Mouse (Mus musculus): ENCODE measurements around the gene Eif2b2. TPM values are rescaled to one million over a fixed set of nuclear protein-coding genes. Genes with fewer than 3 reads are reported as not detected.

Gene Eif2b2
- 49.7 and 60.0 TPM in 2 replicates for polyA plus RNA-seq (2014; fragmentation: Nextera tagmentation; extraction: Ambion mirVana)

GRCm38 (mm10) chr12:85219236-85219904, at the start of gene Eif2b2:
Eif2b2 (plus strand) TSS chr12:85219481.
- peak; percentile 100 for ATAC-seq (ENCODE audit: insufficient number of reproducible peaks, insufficient read depth, low FRiP score, low read depth)
- Histone ChIP-seq H3K4me2 (ENCODE audit: low read length) (peak within 1 kb of the TSS; percentile 78), H3K9ac (ENCODE audit: low read length) (peak within 1 kb of the TSS; percentile 84)

GRCm38 (mm10) chr12:85169877-85170276, 49.4 kb upstream of the Eif2b2 start:
- 62% methylated on average over 3 of the region's 3 CpGs for WGBS
- H3K27me3 ChIP-seq (ENCODE audit: control insufficient read depth, insufficient read depth, low read length) = no peaks in the 10 kb centered on the region
- H3K4me2 ChIP-seq (ENCODE audit: low read length) = no peak overlapping the region
- no peak overlapping the region for H3K9ac ChIP-seq (ENCODE audit: low read length)
- ATAC-seq (ENCODE audit: insufficient number of reproducible peaks, insufficient read depth, low FRiP score, low read depth) = no peak
- H3K36me3 ChIP-seq (ENCODE audit: control insufficient read depth, insufficient read depth, low read length) = peaks cover 12% of the 10 kb centered on the region
- no peak overlapping the region for H3K27ac ChIP-seq (replicated peaks in 1 of 2; ENCODE audit: control insufficient read depth in 1 of 2, insufficient read depth in 1 of 2, low read depth in 2 of 2, low read length in 2 of 2)
- H3K9me3 ChIP-seq (ENCODE audit: control insufficient read depth, low read length) = no peaks in the 10 kb centered on the region
- peaks cover 21 to 29% of the 10 kb centered on the region in 2 experiments for H3K4me1 ChIP-seq (ENCODE audit: control insufficient read depth in 2 of 2, insufficient read depth in 2 of 2, low read length in 2 of 2)
- no peak overlapping the region for H3K4me3 ChIP-seq (ENCODE audit: control insufficient read depth in 1 of 2, insufficient read depth in 1 of 2, low read depth in 1 of 2, low read length in 2 of 2)

More at GRCm38 (mm10) chr12:85219236-85219904, at the start of gene Eif2b2:
- Histone ChIP-seq H3K4me3 (ENCODE audit: control insufficient read depth in 1 of 2, insufficient read depth in 1 of 2, low read depth in 1 of 2, low read length in 2 of 2) (peak within 1 kb of the TSS; percentile 78 to 83), H3K27ac (replicated peaks in 1 of 2; ENCODE audit: control insufficient read depth in 1 of 2, insufficient read depth in 1 of 2, low read depth in 2 of 2, low read length in 2 of 2) (peak within 1 kb of the TSS in 1 of 2 experiments; percentile 64; a peak in 3 of 4 replicates), H3K27me3 (ENCODE audit: control insufficient read depth, insufficient read depth, low read length) (no peaks in the 10 kb centered on the region), H3K36me3 (ENCODE audit: control insufficient read depth, insufficient read depth, low read length) (peaks cover 37% of the 10 kb centered on the region), H3K9me3 (ENCODE audit: control insufficient read depth, low read length) (no peaks in the 10 kb centered on the region), H3K4me1 (ENCODE audit: control insufficient read depth in 2 of 2, insufficient read depth in 2 of 2, low read length in 2 of 2) (peaks cover 2 to 19% of the 10 kb centered on the region in 2 experiments; a peak in 2 of 4 replicates)
- WGBS = under 1% methylated on average over 54 of the region's 54 CpGs

DNA sequence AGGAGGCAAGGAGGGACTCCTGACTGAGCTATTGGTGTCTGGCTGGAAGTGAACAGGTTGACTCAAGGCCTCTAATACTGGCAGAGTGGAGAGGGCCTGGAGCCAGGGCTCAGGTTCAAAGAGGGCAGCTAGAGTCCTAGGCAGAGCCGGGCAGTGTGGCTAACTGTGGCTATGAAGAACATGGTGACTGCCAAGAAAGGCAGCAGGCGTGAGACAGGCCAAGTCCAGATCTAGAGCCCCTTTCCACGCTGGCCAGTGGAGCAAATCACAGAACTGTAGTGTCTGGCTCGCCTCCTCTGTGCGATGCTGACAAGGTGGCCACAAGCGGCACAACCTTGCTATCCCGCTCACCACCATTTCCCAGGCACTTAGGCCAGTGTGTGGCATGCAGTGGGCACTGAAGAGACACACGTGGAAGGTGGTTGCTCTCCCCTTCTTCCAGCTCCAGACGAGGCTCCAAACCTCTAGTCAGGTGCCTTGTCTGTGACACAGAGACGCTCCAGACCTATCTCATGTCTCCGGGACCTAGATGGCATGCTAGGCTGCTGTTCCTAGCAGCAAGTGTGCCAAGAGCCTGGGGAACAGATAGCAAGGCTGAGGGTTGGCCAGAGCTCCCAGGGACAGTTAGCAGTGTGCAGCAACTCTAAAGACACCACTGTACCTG, 48.9 kb upstream of the Eif2b2 start:
- Histone ChIP-seq H3K9ac (ENCODE audit: low read length) (no peak overlapping the region), H3K36me3 (ENCODE audit: control insufficient read depth, insufficient read depth, low read length) (peaks cover 12% of the 10 kb centered on the region), H3K27me3 (ENCODE audit: control insufficient read depth, insufficient read depth, low read length) (no peaks in the 10 kb centered on the region), H3K4me1 (ENCODE audit: control insufficient read depth in 2 of 2, insufficient read depth in 2 of 2, low read length in 2 of 2) (peaks cover 26 to 34% of the 10 kb centered on the region in 2 experiments), H3K9me3 (ENCODE audit: control insufficient read depth, low read length) (no peaks in the 10 kb centered on the region), H3K27ac (replicated peaks in 1 of 2; ENCODE audit: control insufficient read depth in 1 of 2, insufficient read depth in 1 of 2, low read depth in 2 of 2, low read length in 2 of 2) (no peak overlapping the region), H3K4me2 (ENCODE audit: low read length) (no peak overlapping the region), H3K4me3 (ENCODE audit: control insufficient read depth in 1 of 2, insufficient read depth in 1 of 2, low read depth in 1 of 2, low read length in 2 of 2) (no peak overlapping the region)
- no peak for ATAC-seq (ENCODE audit: insufficient number of reproducible peaks, insufficient read depth, low FRiP score, low read depth)
- 75% methylated on average over 11 of the region's 11 CpGs for WGBS

- Histone ChIP-seq H3K27me3 (ENCODE audit: control insufficient read depth, insufficient read depth, low read length) (no peaks in the 10 kb centered on the region), H3K4me2 (ENCODE audit: low read length) (no peak overlapping the region), H3K4me3 (ENCODE audit: control insufficient read depth in 1 of 2, insufficient read depth in 1 of 2, low read depth in 1 of 2, low read length in 2 of 2) (no peak overlapping the region), H3K9me3 (ENCODE audit: control insufficient read depth, low read length) (no peaks in the 10 kb centered on the region), H3K27ac (replicated peaks in 1 of 2; ENCODE audit: control insufficient read depth in 1 of 2, insufficient read depth in 1 of 2, low read depth in 2 of 2, low read length in 2 of 2) (no peak overlapping the region), H3K36me3 (ENCODE audit: control insufficient read depth, insufficient read depth, low read length) (peaks cover 9% of the 10 kb centered on the region), H3K4me1 (ENCODE audit: control insufficient read depth in 2 of 2, insufficient read depth in 2 of 2, low read length in 2 of 2) (peaks cover 32 to 39% of the 10 kb centered on the region in 2 experiments), H3K9ac (ENCODE audit: low read length) (no peak overlapping the region)
- 70% methylated on average over 3 of the region's 3 CpGs for WGBS
- ATAC-seq (ENCODE audit: insufficient number of reproducible peaks, insufficient read depth, low FRiP score, low read depth) = no peak
Observed at GRCm38 (mm10) chr12:85170948-85171307, 48.4 kb upstream of the Eif2b2 start.

DNA sequence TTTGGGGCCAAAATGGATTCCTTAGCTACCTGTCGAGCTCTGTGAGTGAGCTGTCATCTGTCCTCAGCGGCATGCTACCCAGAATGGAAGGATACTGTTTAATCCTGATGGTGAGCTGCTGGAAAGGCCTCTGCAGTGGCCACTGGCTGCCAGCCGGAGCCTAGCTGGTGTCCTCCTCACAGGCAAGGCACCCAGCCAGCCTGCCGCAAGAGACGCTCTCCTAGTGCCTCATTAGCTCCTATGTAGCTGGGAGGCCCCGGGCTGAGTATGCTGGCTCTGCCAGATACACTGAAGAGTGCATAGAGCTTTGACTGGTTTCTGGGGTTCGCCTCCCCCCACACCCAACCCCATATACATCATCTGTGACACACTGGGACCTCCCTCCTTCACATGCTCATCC, 45.3 kb upstream of the Eif2b2 start:
- no peak for ATAC-seq (ENCODE audit: insufficient number of reproducible peaks, insufficient read depth, low FRiP score, low read depth)
- Histone ChIP-seq H3K4me1 (ENCODE audit: control insufficient read depth in 2 of 2, insufficient read depth in 2 of 2, low read length in 2 of 2) (peaks cover 46 to 54% of the 10 kb centered on the region in 2 experiments), H3K9me3 (ENCODE audit: control insufficient read depth, low read length) (no peaks in the 10 kb centered on the region), H3K27ac (replicated peaks in 1 of 2; ENCODE audit: control insufficient read depth in 1 of 2, insufficient read depth in 1 of 2, low read depth in 2 of 2, low read length in 2 of 2) (no peak overlapping the region), H3K36me3 (ENCODE audit: control insufficient read depth, insufficient read depth, low read length) (0 out of 2 replicates have a peak, but pooled peaks cover 2% of the 10 kb centered on the region), H3K9ac (ENCODE audit: low read length) (peak overlapping the region; percentile 9; the same call in 1 of the 2 replicates), H3K27me3 (ENCODE audit: control insufficient read depth, insufficient read depth, low read length) (no peaks in the 10 kb centered on the region), H3K4me2 (ENCODE audit: low read length) (no peak overlapping the region), H3K4me3 (ENCODE audit: control insufficient read depth in 1 of 2, insufficient read depth in 1 of 2, low read depth in 1 of 2, low read length in 2 of 2) (no peak overlapping the region)
- WGBS = 67% methylated on average over 7 of the region's 7 CpGs

DNA sequence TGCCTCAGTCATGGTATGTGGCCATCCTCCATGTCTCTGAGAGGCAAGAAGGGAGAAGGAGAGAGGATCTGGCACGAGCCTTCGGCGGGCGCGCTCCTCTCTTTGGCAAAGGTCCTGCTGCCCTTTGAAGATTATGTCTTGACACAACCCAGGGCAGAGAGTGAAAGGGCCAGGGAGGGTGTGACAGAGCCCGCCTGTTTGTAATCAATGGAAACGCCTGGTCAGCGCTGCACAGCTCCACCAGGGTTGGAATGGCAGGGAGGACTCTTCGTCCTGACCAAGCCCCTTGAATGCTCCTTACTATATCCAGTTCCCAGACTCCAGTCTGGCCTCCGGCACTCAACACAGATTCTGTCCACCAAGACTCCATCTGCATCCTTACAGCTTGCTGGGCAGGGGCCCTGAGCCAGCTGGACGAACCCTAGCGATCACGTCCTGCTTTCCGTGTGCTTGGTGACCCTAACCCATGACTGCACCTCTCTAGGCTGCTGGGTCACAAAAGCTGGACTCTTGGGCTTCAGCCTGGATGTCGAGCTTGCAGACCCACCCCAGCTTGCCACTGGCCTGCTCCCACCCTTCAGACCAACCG, 44.1 kb upstream of the Eif2b2 start:
- Histone ChIP-seq H3K4me1 (ENCODE audit: control insufficient read depth in 2 of 2, insufficient read depth in 2 of 2, low read length in 2 of 2) (peaks cover 43 to 51% of the 10 kb centered on the region in 2 experiments), H3K9ac (ENCODE audit: low read length) (peak overlapping the region; percentile 50), H3K36me3 (ENCODE audit: control insufficient read depth, insufficient read depth, low read length) (0 out of 2 replicates have a peak, but pooled peaks cover 2% of the 10 kb centered on the region), H3K9me3 (ENCODE audit: control insufficient read depth, low read length) (no peaks in the 10 kb centered on the region), H3K4me3 (ENCODE audit: control insufficient read depth in 1 of 2, insufficient read depth in 1 of 2, low read depth in 1 of 2, low read length in 2 of 2) (peak overlapping the region; percentile 42 to 43), H3K27me3 (ENCODE audit: control insufficient read depth, insufficient read depth, low read length) (peaks cover 4% of the 10 kb centered on the region; the same call in 1 of the 2 replicates), H3K27ac (replicated peaks in 1 of 2; ENCODE audit: control insufficient read depth in 1 of 2, insufficient read depth in 1 of 2, low read depth in 2 of 2, low read length in 2 of 2) (peak overlapping the region in 1 of 2 experiments; percentile 53; a peak in 2 of 4 replicates), H3K4me2 (ENCODE audit: low read length) (peak overlapping the region; percentile 72)
- 0 out of 2 replicates have a peak, but pooled peaks have one; percentile 13 for ATAC-seq (ENCODE audit: insufficient number of reproducible peaks, insufficient read depth, low FRiP score, low read depth)
- 31% methylated on average over 16 of the region's 16 CpGs for WGBS

All from heart, embryonic 14.5 days (tissue).